Mouse (Mus musculus): ENCODE data around the gene Zdhhc5. TPM values are rescaled to one million over a fixed set of nuclear protein-coding genes. Genes with fewer than 3 reads are reported as not detected.

Gene Zdhhc5
- polyA plus RNA-seq, 1 experiment from 2014 or later = 29.7 TPM

- H3K27ac ChIP-seq (replicated peaks) = no peak overlapping the region
- ATAC-seq (ENCODE audit: low FRiP score, low TSS enrichment) (no peak), DNase-seq (ENCODE audit: low spot score) (no peak)
- H3K27me3 ChIP-seq (ENCODE audit: control insufficient read depth, insufficient read depth, low read length) = 0 out of 2 replicates have a peak, but pooled peaks cover 2% of the 10 kb centered on the region
- H3K4me3 ChIP-seq (ENCODE audit: low read depth, low read length) = 0 out of 2 replicates have a peak overlapping the region, but pooled peaks have one; percentile 4
- no peaks in the 10 kb centered on the region for H3K9me3 ChIP-seq (ENCODE audit: control insufficient read depth, low read length)
- no peaks in the 10 kb centered on the region for H3K36me3 ChIP-seq (ENCODE audit: control insufficient read depth, insufficient read depth, low read length)
- TF ChIP-seq EP300 (optimal IDR thresholded peaks at IDR 0.05) = no peak
- TF ChIP-seq CTCF (IDR thresholded peaks at IDR 0.05; ENCODE audit: low read depth) = no peak
- H3K4me2 ChIP-seq (replicated peaks; ENCODE audit: low read depth) = peak overlapping the region; percentile 29; the same call in 1 of the 2 replicates
- no peak overlapping the region; the same call in 1 of the 2 replicates for H3K9ac ChIP-seq (ENCODE audit: low read length)
- WGBS = 5% methylated on average over 27 of the region's 27 CpGs
- peaks cover 6% of the 10 kb centered on the region for H3K4me1 ChIP-seq (replicated peaks; ENCODE audit: control insufficient read depth, insufficient read depth)
Observed at GRCm38 (mm10) chr2:84736312-84737161, 21.6 kb upstream of the Zdhhc5 start.

- no peak for ATAC-seq (ENCODE audit: low FRiP score, low TSS enrichment)
- H3K27ac ChIP-seq (replicated peaks) = no peak overlapping the region
- H3K9ac ChIP-seq (ENCODE audit: low read length) = no peak overlapping the region
- WGBS = 19% methylated on average over 7 of the region's 7 CpGs
- H3K27me3 ChIP-seq (ENCODE audit: control insufficient read depth, insufficient read depth, low read length) = 0 out of 2 replicates have a peak, but pooled peaks cover 2% of the 10 kb centered on the region
- no peak overlapping the region; the same call in 1 of the 2 replicates for H3K4me2 ChIP-seq (replicated peaks; ENCODE audit: low read depth)
- DNase-seq (ENCODE audit: low spot score) = no peak
- no peak overlapping the region for H3K4me3 ChIP-seq (ENCODE audit: low read depth, low read length)
- H3K9me3 ChIP-seq (ENCODE audit: control insufficient read depth, low read length) = no peaks in the 10 kb centered on the region
- H3K4me1 ChIP-seq (replicated peaks; ENCODE audit: control insufficient read depth, insufficient read depth) = peaks cover 5% of the 10 kb centered on the region
- no peaks in the 10 kb centered on the region for H3K36me3 ChIP-seq (ENCODE audit: control insufficient read depth, insufficient read depth, low read length)
- TF ChIP-seq CTCF (IDR thresholded peaks at IDR 0.05; ENCODE audit: low read depth) = no peak
- no peak for TF ChIP-seq EP300 (optimal IDR thresholded peaks at IDR 0.05)
Observed at GRCm38 (mm10) chr2:84735346-84735920, 20.5 kb upstream of the Zdhhc5 start.

- Histone ChIP-seq H3K4me3 (ENCODE audit: low read depth, low read length) (peak overlapping the region; percentile 32), H3K9me3 (ENCODE audit: control insufficient read depth, low read length) (no peaks in the 10 kb centered on the region), H3K36me3 (ENCODE audit: control insufficient read depth, insufficient read depth, low read length) (no peaks in the 10 kb centered on the region), H3K4me2 (replicated peaks; ENCODE audit: low read depth) (peak overlapping the region; percentile 54), H3K9ac (ENCODE audit: low read length) (peak overlapping the region; percentile 32), H3K27ac (replicated peaks) (no peak overlapping the region), H3K27me3 (ENCODE audit: control insufficient read depth, insufficient read depth, low read length) (0 out of 2 replicates have a peak, but pooled peaks cover 2% of the 10 kb centered on the region), H3K4me1 (replicated peaks; ENCODE audit: control insufficient read depth, insufficient read depth) (peaks cover 5% of the 10 kb centered on the region)
- WGBS = 0% methylated on average over 2 of the region's 2 CpGs
- no peak for DNase-seq (ENCODE audit: low spot score)
- no peak for ATAC-seq (ENCODE audit: low FRiP score, low TSS enrichment)
- TF ChIP-seq EP300 (optimal IDR thresholded peaks at IDR 0.05) (no peak), CTCF (IDR thresholded peaks at IDR 0.05; ENCODE audit: low read depth) (no peak)
Observed at GRCm38 (mm10) chr2:84734919-84735318, 19.9 kb upstream of the Zdhhc5 start.

- under 1% methylated on average over 11 of the region's 11 CpGs for WGBS
- Histone ChIP-seq H3K27me3 (ENCODE audit: control insufficient read depth, insufficient read depth, low read length) (0 out of 2 replicates have a peak, but pooled peaks cover 2% of the 10 kb centered on the region), H3K4me3 (ENCODE audit: low read depth, low read length) (peak overlapping the region; percentile 32), H3K27ac (replicated peaks) (0 out of 2 replicates have a peak overlapping the region, but pooled peaks have one; percentile 24), H3K4me1 (replicated peaks; ENCODE audit: control insufficient read depth, insufficient read depth) (peaks cover 5% of the 10 kb centered on the region), H3K36me3 (ENCODE audit: control insufficient read depth, insufficient read depth, low read length) (no peaks in the 10 kb centered on the region), H3K9ac (ENCODE audit: low read length) (peak overlapping the region; percentile 32), H3K4me2 (replicated peaks; ENCODE audit: low read depth) (peak overlapping the region; percentile 54), H3K9me3 (ENCODE audit: control insufficient read depth, low read length) (no peaks in the 10 kb centered on the region)
- ATAC-seq (ENCODE audit: low FRiP score, low TSS enrichment) (no peak; the same call in 1 of the 2 replicates), DNase-seq (ENCODE audit: low spot score) (no peak)
- TF ChIP-seq CTCF (IDR thresholded peaks at IDR 0.05; ENCODE audit: low read depth) = no peak
- no peak for TF ChIP-seq EP300 (optimal IDR thresholded peaks at IDR 0.05)
Observed at GRCm38 (mm10) chr2:84734351-84734864, 19.4 kb upstream of the Zdhhc5 start.

- peak; percentile 63 for DNase-seq (ENCODE audit: low spot score)
- peak within 1 kb of the TSS; percentile 54 for H3K4me2 ChIP-seq (replicated peaks; ENCODE audit: low read depth)
- ATAC-seq (ENCODE audit: low FRiP score, low TSS enrichment) = peak; percentile 67; the same call in 1 of the 2 replicates
- 0 out of 2 replicates have a peak within 1 kb of the TSS, but pooled peaks have one; percentile 24 for H3K27ac ChIP-seq (replicated peaks)
- under 1% methylated on average over 8 of the region's 8 CpGs for WGBS
- 0 out of 2 replicates have a peak, but pooled peaks cover 2% of the 10 kb centered on the region for H3K27me3 ChIP-seq (ENCODE audit: control insufficient read depth, insufficient read depth, low read length)
- H3K36me3 ChIP-seq (ENCODE audit: control insufficient read depth, insufficient read depth, low read length) = no peaks in the 10 kb centered on the region
- peak within 1 kb of the TSS; percentile 32 for H3K9ac ChIP-seq (ENCODE audit: low read length)
- H3K4me3 ChIP-seq (ENCODE audit: low read depth, low read length) = peak within 1 kb of the TSS; percentile 32
- peaks cover 5% of the 10 kb centered on the region for H3K4me1 ChIP-seq (replicated peaks; ENCODE audit: control insufficient read depth, insufficient read depth)
- H3K9me3 ChIP-seq (ENCODE audit: control insufficient read depth, low read length) = no peaks in the 10 kb centered on the region
- no peak for TF ChIP-seq EP300 (optimal IDR thresholded peaks at IDR 0.05)
- no peak for TF ChIP-seq CTCF (IDR thresholded peaks at IDR 0.05; ENCODE audit: low read depth)
Observed at GRCm38 (mm10) chr2:84733579-84734300, 18.8 kb upstream of the Zdhhc5 start, which contains the start of gene Ypel4. Gene Ypel4, plus strand, starts transcription at chr2:84734058.

All from stomach, postnatal 0 days (tissue).